Mouse (Mus musculus) forebrain, embryonic 14.5 days (tissue): Measurements from ENCODE around the gene Sclt1. TPM values are rescaled to one million over a fixed set of nuclear protein-coding genes. Genes with fewer than 3 reads are reported as not detected.

ENCODE experiments used
- ATAC-seq: fragments of 200-750 bp; cut with Nextera tagmentation; 2 replicates; pipeline ENCODE4 v1.8.0; 2017; ENCODE audit warnings: mild to moderate bottlenecking, moderate library complexity
- DNase-seq: peaks from one replicate; pipeline ENCODE4 v3.0.0-alpha.2; 2015; ENCODE audit warnings: low spot score
- H3K27ac ChIP-seq: fragments of 300-500 bp; sonication (generic); 2 replicates; pipeline ENCODE4 v1.5.1; 2014; ENCODE audit warnings: low read depth, mild to moderate bottlenecking, control low read depth, low read length, moderate library complexity
- H3K27me3 ChIP-seq: fragments of 300-500 bp; sonication (generic); replicated peaks from 2 replicates; pipeline ENCODE4 v1.6.1; 2014; ENCODE audit warnings: low read length, control low read depth, mixed read lengths; ENCODE audit not compliant: control insufficient read depth, insufficient read depth
- H3K36me3 ChIP-seq: fragments of 300-500 bp; sonication (generic); 2 replicates; pipeline ENCODE4 v1.6.1; 2014; ENCODE audit warnings: low read length, control low read depth; ENCODE audit not compliant: control insufficient read depth, insufficient read depth
- H3K4me1 ChIP-seq: fragments of 300-500 bp; sonication (generic); 2 replicates; pipeline ENCODE4 v1.6.1; 2014; ENCODE audit warnings: antibody characterized with exemption, low read length, control low read depth; ENCODE audit not compliant: control insufficient read depth, insufficient read depth
- H3K4me2 ChIP-seq: fragments of 300-500 bp; sonication (generic); 2 replicates; pipeline ENCODE4 v1.6.1; 2014; ENCODE audit warnings: mild to moderate bottlenecking, control low read depth, low read length
- H3K4me3 ChIP-seq: fragments of 300-500 bp; sonication (generic); 2 replicates; pipeline ENCODE4 v1.5.1; 2014; ENCODE audit warnings: low read depth, low read length, control low read depth
- H3K9ac ChIP-seq: fragments of 300-500 bp; sonication (generic); 2 replicates; pipeline ENCODE4 v1.6.1; 2014; ENCODE audit warnings: mild to moderate bottlenecking, low read length, control low read depth, moderate library complexity
- H3K9me3 ChIP-seq: fragments of 300-500 bp; sonication (generic); replicated peaks from 2 replicates; pipeline ENCODE4 v1.6.1; 2016; ENCODE audit warnings: low read length, control low read depth, mixed read lengths; ENCODE audit not compliant: control insufficient read depth
- WGBS: fragments of 180-500 bp; shearing (Covaris S2); extraction: QIAGEN DNeasy Blood & Tissue Kit; methylation state at CpG from one replicate; pipeline ENCODE4 v1.1.7; 2014; 5-methylcytosine and 5-hydroxymethylcytosine counted together
- polyA plus RNA-seq: library from polyadenylated mRNA; unstranded; fragments of >200 nt; fragmentation: Nextera tagmentation; extraction: Ambion mirVana; gene quantifications from 2 replicates; pipeline ENCODE4 v1.2.1, GENCODE M21; 2014

Sclt1 gene
- polyA plus RNA-seq, 1 experiment from 2014 or later: 13.1 TPM

- Histone ChIP-seq H3K4me1 (no peaks in the 10 kb centered on the region), H3K9ac (no peak overlapping the region), H3K27me3 (no peaks in the 10 kb centered on the region), H3K27ac (no peak overlapping the region), H3K4me3 (no peak overlapping the region), H3K36me3 (peaks cover 66% of the 10 kb centered on the region), H3K4me2 (no peak overlapping the region), H3K9me3 (no peaks in the 10 kb centered on the region)
- 0 out of 2 replicates have a peak, but pooled peaks have one; percentile 26 for ATAC-seq
- DNase-seq: no peak
- 78% methylated on average over 7 of the region's 7 CpGs for WGBS
These were observed 149.5 kb downstream of the Sclt1 start for GRCm38 (mm10) chr3:41592805-41593204.

GRCm38 (mm10) chr3:41591651-41592170 is 150.6 kb downstream of the Sclt1 start:
- H3K27me3 ChIP-seq: no peaks in the 10 kb centered on the region
- H3K4me3 ChIP-seq: no peak overlapping the region
- ATAC-seq: no peak
- H3K4me1 ChIP-seq: no peaks in the 10 kb centered on the region
- no peaks in the 10 kb centered on the region for H3K9me3 ChIP-seq
- 94% methylated on average over 14 of the region's 14 CpGs for whole genome bisulfite sequencing
- no peak overlapping the region for H3K4me2 ChIP-seq
- DNase-seq: no peak
- no peak overlapping the region for H3K27ac ChIP-seq
- H3K9ac ChIP-seq: no peak overlapping the region
- H3K36me3 ChIP-seq: peaks cover 55% of the 10 kb centered on the region

- H3K9ac ChIP-seq: no peak overlapping the region
These were observed 151.4 kb downstream of the Sclt1 start for GRCm38 (mm10) chr3:41590695-41591559.

GRCm38 (mm10) chr3:41589988-41590387 is 152.3 kb downstream of the Sclt1 start:
- ATAC-seq (no peak), DNase-seq (no peak)
- Histone ChIP-seq H3K4me3 (no peak overlapping the region), H3K9ac (no peak overlapping the region), H3K4me2 (no peak overlapping the region), H3K4me1 (no peaks in the 10 kb centered on the region), H3K9me3 (no peaks in the 10 kb centered on the region), H3K27ac (no peak overlapping the region), H3K27me3 (no peaks in the 10 kb centered on the region), H3K36me3 (peaks cover 40% of the 10 kb centered on the region)
- WGBS: 97% methylated on average over 4 of the region's 4 CpGs

More at GRCm38 (mm10) chr3:41590695-41591559, 151.4 kb downstream of the Sclt1 start:
- H3K36me3 ChIP-seq: peaks cover 47% of the 10 kb centered on the region
- no peaks in the 10 kb centered on the region for H3K4me1 ChIP-seq
- H3K27ac ChIP-seq: no peak overlapping the region
- no peaks in the 10 kb centered on the region for H3K27me3 ChIP-seq
- WGBS: 89% methylated on average over 20 of the region's 20 CpGs
- no peaks in the 10 kb centered on the region for H3K9me3 ChIP-seq
- no peak overlapping the region for H3K4me3 ChIP-seq
- no peak for DNase-seq
- no peak for ATAC-seq
- H3K4me2 ChIP-seq: no peak overlapping the region

GRCm38 (mm10) chr3:41589246-41589914 is 152.9 kb downstream of the Sclt1 start:
- DNase-seq (no peak), ATAC-seq (no peak)
- no peak overlapping the region for H3K9ac ChIP-seq
- WGBS: 84% methylated on average over 19 of the region's 19 CpGs
- H3K27ac ChIP-seq: no peak overlapping the region
- no peak overlapping the region for H3K4me3 ChIP-seq
- H3K27me3 ChIP-seq: no peaks in the 10 kb centered on the region
- H3K4me2 ChIP-seq: no peak overlapping the region
- peaks cover 34% of the 10 kb centered on the region for H3K36me3 ChIP-seq
- no peaks in the 10 kb centered on the region for H3K4me1 ChIP-seq
- no peaks in the 10 kb centered on the region for H3K9me3 ChIP-seq

- DNase-seq: no peak
- Histone ChIP-seq H3K36me3 (peaks cover 26% of the 10 kb centered on the region), H3K27me3 (no peaks in the 10 kb centered on the region), H3K9ac (no peak overlapping the region), H3K27ac (no peak overlapping the region), H3K4me2 (no peak overlapping the region), H3K4me1 (peaks cover 4% of the 10 kb centered on the region; the same call in 1 of the 2 replicates), H3K9me3 (no peaks in the 10 kb centered on the region), H3K4me3 (no peak overlapping the region)
- 82% methylated on average over 8 of the region's 8 CpGs for WGBS
- ATAC-seq: no peak
These were observed 153.8 kb downstream of the Sclt1 start for GRCm38 (mm10) chr3:41588495-41588894.

- H3K9me3 ChIP-seq: no peaks in the 10 kb centered on the region
- peaks cover 23% of the 10 kb centered on the region for H3K36me3 ChIP-seq
- DNase-seq (no peak), ATAC-seq (no peak)
- no peak overlapping the region for H3K27ac ChIP-seq
- H3K9ac ChIP-seq: no peak overlapping the region
- no peak overlapping the region for H3K4me3 ChIP-seq
- no peaks in the 10 kb centered on the region for H3K27me3 ChIP-seq
- H3K4me2 ChIP-seq: no peak overlapping the region
- H3K4me1 ChIP-seq: peaks cover 6% of the 10 kb centered on the region; the same call in 1 of the 2 replicates
- 75% methylated on average over 6 of the region's 6 CpGs for WGBS
These were observed 154.7 kb downstream of the Sclt1 start for GRCm38 (mm10) chr3:41587588-41587987.

GRCm38 (mm10) chr3:41586917-41587316 is 155.4 kb downstream of the Sclt1 start:
- WGBS: 89% methylated on average over 7 of the region's 7 CpGs
- DNase-seq (no peak), ATAC-seq (no peak)
- Histone ChIP-seq H3K27me3 (no peaks in the 10 kb centered on the region), H3K4me2 (no peak overlapping the region), H3K27ac (no peak overlapping the region), H3K4me1 (peaks cover 8% of the 10 kb centered on the region; the same call in 1 of the 2 replicates), H3K36me3 (peaks cover 21% of the 10 kb centered on the region), H3K9ac (no peak overlapping the region), H3K9me3 (no peaks in the 10 kb centered on the region), H3K4me3 (no peak overlapping the region)
